Mouse (Mus musculus) gastrocnemius, adult 2 months (tissue): ENCODE measurements around the gene Gchfr. TPM values are rescaled to one million over a fixed set of nuclear protein-coding genes. Genes with fewer than 3 reads are reported as not detected.

Experiments used
- DNase-seq: peaks from one replicate; pipeline ENCODE4 v3.0.0; 2022
- H3K27ac ChIP-seq: fragments of 200-600 bp; 2 replicates; pipeline ENCODE4 v1.8.1; 2022; ENCODE audit warnings: mild to moderate bottlenecking
- H3K4me3 ChIP-seq: fragments of 200-600 bp; 2 replicates; pipeline ENCODE4 v1.8.1; 2022; ENCODE audit warnings: mild to moderate bottlenecking, moderate library complexity
- CTCF ChIP-seq: fragments of 200-600 bp; IDR thresholded peaks from 2 replicates; pipeline ENCODE4 v1.8.1; 2022; ENCODE audit warnings: antibody characterized with exemption, mild to moderate bottlenecking, moderate library complexity
- intact Hi-C: fragments of 180-260 bp; cut with DNase I; formaldehyde crosslinking; loops from one replicate; pipeline ENCODE4 v1.15.1; 2025
- long read RNA-seq, 2 experiments: library from polyadenylated mRNA; stranded (forward); transcript quantifications; one replicate each; pipeline ENCODE4 v2.0.0; 2021
- total RNA-seq, 2 experiments: library from RNA; stranded (reverse); gene quantifications; 2 replicates each; pipeline ENCODE4 v1.2.3; 2021

Gene Gchfr
- total RNA-seq, result not detected
- long read RNA-seq, experiment 1, result 0 reads
- long read RNA-seq, experiment 2, result 0 reads

- H3K27ac ChIP-seq, result peak within 1 kb of the TSS; percentile 24
- DNase-seq, result peak; percentile 80
- H3K4me3 ChIP-seq, result peak within 1 kb of the TSS; percentile 85
- TF ChIP-seq CTCF, result peak; percentile 32; the same call in 1 of the 2 replicates
- intact Hi-C loops, result no loop called here
Observed at GRCm38 (mm10) chr2:119166901-119167865, at the start of gene Gchfr. TSS of gene Gchfr (plus strand) at chr2:119167773.

DNA sequence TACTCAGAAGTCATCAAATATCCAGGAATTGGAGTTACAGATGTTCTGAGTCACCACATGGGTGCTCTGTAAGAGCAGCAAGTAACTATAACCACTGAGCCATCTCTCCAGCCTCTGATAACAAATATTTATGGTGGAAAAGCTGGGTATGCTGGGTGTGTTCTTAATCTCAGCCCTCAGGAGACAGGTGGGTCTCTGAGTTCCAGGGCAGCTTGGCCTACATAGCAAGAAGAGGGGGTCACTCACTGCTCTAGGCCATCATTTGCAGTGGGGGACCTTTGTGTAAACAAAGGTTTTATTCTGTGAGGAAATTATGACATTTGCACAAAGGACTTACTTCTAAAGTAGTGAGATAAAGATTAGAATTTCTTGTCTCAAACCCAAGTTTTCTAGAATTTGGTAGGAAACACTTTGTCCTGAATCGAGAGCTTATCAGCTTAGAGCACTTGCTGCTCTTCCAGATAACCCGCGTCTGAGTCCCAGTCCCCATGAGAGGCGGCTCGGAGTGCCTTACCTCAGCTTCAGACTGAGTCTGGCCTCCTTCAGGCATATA is 31.2 kb upstream of the Gchfr start:
- intact Hi-C loops, result no loop called here
- H3K27ac ChIP-seq, result no peak overlapping the region

DNA sequence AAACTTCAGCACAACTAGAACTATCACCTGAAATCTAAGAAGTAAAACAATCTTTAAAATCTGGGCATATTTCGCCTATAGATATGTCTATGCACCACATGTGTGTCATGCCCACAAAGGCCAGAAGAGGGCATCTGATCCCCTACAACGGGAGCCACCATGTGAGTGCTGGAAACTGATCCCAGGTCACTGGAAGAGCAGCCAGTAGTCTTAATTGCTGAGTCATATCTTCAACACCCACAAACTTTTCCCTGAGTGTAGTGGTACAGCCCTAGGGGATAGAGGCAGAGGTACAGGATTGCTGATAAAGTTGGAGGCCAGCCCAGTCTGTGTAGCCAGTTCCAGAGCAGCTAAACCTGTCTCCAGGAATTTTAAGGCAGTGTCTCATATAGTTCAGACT is 22.4 kb upstream of the Gchfr start:
- H3K4me3 ChIP-seq, result no peak overlapping the region

More for the DNA sequence above, 31.2 kb upstream of the Gchfr start:
- no peak for DNase-seq
- no peak for TF ChIP-seq CTCF
- no peak overlapping the region for H3K4me3 ChIP-seq

GRCm38 (mm10) chr2:119146435-119146834 is 21.1 kb upstream of the Gchfr start:
- no peak for DNase-seq
- intact Hi-C loops, result no loop called here
- H3K4me3 ChIP-seq, result no peak overlapping the region
- no peak for TF ChIP-seq CTCF
- H3K27ac ChIP-seq, result no peak overlapping the region

More for the DNA sequence above, 22.4 kb upstream of the Gchfr start:
- no peak overlapping the region for H3K27ac ChIP-seq
- intact Hi-C loops, result no loop called here
- no peak for DNase-seq
- peak; percentile 39; the same call in 1 of the 2 replicates for TF ChIP-seq CTCF

DNA sequence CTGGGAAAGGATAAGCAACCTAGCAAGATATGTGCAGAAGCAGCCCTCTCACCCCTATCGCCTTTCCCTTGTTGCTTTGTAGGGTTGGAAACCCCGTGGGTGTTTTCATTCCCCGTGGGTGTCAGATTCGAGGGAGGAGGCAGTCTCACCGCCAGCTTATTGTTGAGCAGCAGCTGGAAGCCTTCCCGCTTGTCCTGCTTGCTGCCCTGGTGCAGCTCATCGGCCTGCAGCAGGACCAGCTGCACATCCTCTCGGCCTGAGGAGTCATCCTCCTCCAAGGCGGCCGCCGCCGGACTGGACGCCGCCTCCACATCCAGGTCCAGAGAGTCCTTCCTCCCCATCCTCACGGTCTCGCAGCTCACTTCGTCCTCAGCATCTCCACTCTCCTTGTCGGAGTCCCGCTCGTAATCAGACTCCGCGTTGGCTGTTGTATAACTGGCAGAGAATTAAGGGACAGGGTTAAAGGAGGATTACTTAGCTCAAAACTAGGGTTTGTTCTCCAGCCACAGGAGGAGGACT is 20.4 kb upstream of the Gchfr start:
- no peak for TF ChIP-seq CTCF
- Histone ChIP-seq H3K4me3 (no peak overlapping the region), H3K27ac (no peak overlapping the region)
- intact Hi-C loops, result no loop called here
- DNase-seq, result no peak

DNA sequence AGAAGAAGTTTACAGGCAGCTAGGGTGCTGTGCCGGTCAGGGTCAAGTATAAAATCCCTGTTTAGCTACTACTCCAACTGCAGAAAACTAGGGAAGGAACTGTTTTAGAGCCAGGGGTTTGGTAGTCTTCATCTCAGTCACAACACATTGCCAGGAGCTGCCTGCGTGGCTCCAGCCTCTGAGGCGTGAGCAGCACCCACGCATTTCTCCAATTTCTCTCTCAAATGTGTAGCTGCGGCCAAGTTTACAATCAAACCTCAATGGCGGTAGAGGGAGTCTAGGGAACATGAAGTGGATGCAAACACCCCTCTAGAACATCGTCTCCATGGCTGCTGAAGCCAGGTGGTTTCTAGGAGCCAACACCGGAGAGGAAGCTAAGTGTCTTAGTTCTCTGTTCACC is 19.8 kb upstream of the Gchfr start:
- TF ChIP-seq CTCF, result no peak
- intact Hi-C loops, result no loop called here
- no peak for DNase-seq
- no peak overlapping the region for H3K27ac ChIP-seq
- no peak overlapping the region for H3K4me3 ChIP-seq

DNA sequence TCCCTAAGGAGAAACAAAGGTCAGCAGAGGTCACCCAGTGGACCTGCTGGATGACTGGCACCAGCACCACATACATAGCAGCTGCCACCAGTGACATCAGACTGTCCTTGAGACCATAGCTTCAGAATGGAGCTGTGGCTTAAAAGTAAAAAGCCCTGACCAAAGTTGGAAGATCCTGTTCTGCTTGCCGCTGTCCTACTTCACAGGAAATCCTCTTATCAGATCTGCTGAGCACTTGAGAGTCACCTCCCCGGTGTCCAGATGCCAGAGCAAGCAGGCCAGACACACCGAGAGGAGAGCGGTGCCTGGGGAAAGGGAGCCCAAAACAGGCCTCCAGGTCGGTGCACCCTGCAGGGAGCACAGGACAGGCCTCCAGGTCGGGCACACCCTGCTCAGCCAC is 15.3 kb upstream of the Gchfr start:
- Histone ChIP-seq H3K27ac (no peak overlapping the region), H3K4me3 (no peak overlapping the region)
- DNase-seq, result no peak
- intact Hi-C loops, result no loop called here
- no peak for TF ChIP-seq CTCF

DNA sequence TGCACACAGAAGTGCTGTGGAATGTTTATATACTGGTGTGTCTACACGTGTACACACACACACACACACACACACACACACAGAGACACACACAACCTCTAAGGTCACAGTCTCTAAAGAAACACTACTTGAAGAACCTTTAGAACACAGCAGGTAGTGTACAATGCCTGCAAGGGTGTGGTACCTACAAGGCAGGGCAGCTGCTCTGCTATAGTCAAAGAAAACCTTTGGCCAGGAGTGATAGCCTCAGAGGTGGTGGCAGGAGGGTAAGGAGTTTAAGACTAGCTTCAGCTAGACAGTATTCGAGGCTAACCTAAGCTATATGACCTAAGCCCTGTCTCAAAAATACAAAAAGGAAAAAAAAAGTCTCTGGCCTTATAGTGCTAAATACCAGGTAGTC is 12.9 kb upstream of the Gchfr start:
- no peak for TF ChIP-seq CTCF
- Histone ChIP-seq H3K27ac (no peak overlapping the region), H3K4me3 (no peak overlapping the region)
- no peak for DNase-seq
- intact Hi-C loops, result no loop called here

DNA sequence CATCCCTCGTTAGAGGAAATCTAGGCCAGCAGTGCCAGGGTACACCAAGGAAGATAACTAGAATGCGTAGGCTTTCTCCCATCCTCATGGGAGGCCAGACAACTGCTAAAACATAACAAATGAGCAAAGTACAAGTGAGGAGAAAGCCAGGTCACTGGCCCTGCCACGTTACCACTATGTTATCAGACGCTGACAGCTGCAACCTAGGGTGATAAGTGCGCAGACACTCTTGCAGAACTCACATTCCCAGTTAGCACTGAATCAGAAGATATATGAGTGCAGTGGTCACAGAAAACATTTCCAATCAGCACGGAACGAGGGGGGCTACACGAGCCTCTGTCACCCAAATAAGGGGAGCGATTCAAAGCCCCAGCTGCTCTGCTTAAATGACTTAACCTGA is 12.2 kb upstream of the Gchfr start:
- peak overlapping the region; percentile 89 for H3K4me3 ChIP-seq
- no peak overlapping the region for H3K27ac ChIP-seq
- DNase-seq, result no peak
- TF ChIP-seq CTCF, result no peak
- intact Hi-C loops, result no loop called here

- intact Hi-C loops, result no loop called here
- DNase-seq, result no peak
Observed at GRCm38 (mm10) chr2:119156081-119156680, 11.4 kb upstream of the Gchfr start.

GRCm38 (mm10) chr2:119156681-119157572 is 10.6 kb upstream of the Gchfr start, which contains the start of gene Rmdn3:
TSS of gene Rmdn3 (minus strand) at chr2:119157034.
- H3K27ac ChIP-seq, result peak within 1 kb of the TSS; percentile 91
- H3K4me3 ChIP-seq, result peak within 1 kb of the TSS; percentile 89
- intact Hi-C loops, result no loop called here
- DNase-seq, result peak; percentile 94
- no peak for TF ChIP-seq CTCF

More at GRCm38 (mm10) chr2:119156081-119156680, 11.4 kb upstream of the Gchfr start:
- Histone ChIP-seq H3K27ac (peak overlapping the region; percentile 91), H3K4me3 (peak overlapping the region; percentile 89)
- TF ChIP-seq CTCF, result no peak

GRCm38 (mm10) chr2:119157836-119158235 is 9.7 kb upstream of the Gchfr start:
- Histone ChIP-seq H3K4me3 (no peak overlapping the region), H3K27ac (no peak overlapping the region)
- no peak for TF ChIP-seq CTCF
- no peak for DNase-seq
- intact Hi-C loops, result no loop called here
